Mouse (Mus musculus): ENCODE results near the gene Lipc. TPM values are rescaled to one million over a fixed set of nuclear protein-coding genes. Genes with fewer than 3 reads are reported as not detected.

Lipc gene
- polyA plus RNA-seq, 2 experiments = 0.38 TPM; not detected in 1

DNA sequence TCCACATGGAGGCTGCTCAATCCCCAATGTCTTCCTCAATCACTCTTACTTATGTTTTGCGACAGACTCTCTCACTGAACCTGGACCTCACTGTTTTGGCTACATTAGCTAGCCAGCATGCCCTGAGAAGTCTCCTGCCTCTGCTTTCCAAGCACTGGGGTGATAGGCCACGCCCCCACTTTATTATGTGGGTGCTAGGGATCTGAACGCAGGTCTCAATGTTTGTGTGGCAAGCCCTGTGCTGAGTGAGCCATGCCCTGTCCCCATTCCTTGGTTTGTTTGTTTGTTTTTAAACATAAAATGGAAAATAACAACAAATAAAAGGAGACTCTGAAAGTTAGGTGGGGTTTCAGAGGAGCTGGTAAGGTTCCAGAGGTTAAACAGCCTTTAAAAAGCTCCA lies 7.4 kb upstream of the Lipc start:
- H3K27me3 ChIP-seq (ENCODE audit: control insufficient read depth, insufficient read depth, low read length) = no peaks in the 10 kb centered on the region
- no peak overlapping the region for H3K4me3 ChIP-seq (replicated peaks; ENCODE audit: low read length)
- DNase-seq (ENCODE audit: low spot score) = no peak
- H3K36me3 ChIP-seq (ENCODE audit: control insufficient read depth, insufficient read depth, low read length) = no peaks in the 10 kb centered on the region
- no peak overlapping the region for H3K4me2 ChIP-seq (replicated peaks; ENCODE audit: low read depth, low read length, severe bottlenecking)
- no peak overlapping the region for H3K9ac ChIP-seq (ENCODE audit: low read depth, low read length, severe bottlenecking)
- WGBS = 89% methylated on average over 3 of the region's 3 CpGs
- H3K9me3 ChIP-seq (ENCODE audit: control insufficient read depth, low read length) = no peaks in the 10 kb centered on the region
- TF ChIP-seq POLR2A (IDR thresholded peaks at IDR 0.05; ENCODE audit: borderline replicate concordance, extremely low read depth, insufficient read depth, insufficient read length) = no peak
- no peak for ATAC-seq (ENCODE audit: low FRiP score, low read depth)
- H3K27ac ChIP-seq (replicated peaks; ENCODE audit: low read depth, low read length) = no peak overlapping the region
- no peaks in the 10 kb centered on the region for H3K4me1 ChIP-seq (ENCODE audit: control insufficient read depth, insufficient read depth, low read length)

DNA sequence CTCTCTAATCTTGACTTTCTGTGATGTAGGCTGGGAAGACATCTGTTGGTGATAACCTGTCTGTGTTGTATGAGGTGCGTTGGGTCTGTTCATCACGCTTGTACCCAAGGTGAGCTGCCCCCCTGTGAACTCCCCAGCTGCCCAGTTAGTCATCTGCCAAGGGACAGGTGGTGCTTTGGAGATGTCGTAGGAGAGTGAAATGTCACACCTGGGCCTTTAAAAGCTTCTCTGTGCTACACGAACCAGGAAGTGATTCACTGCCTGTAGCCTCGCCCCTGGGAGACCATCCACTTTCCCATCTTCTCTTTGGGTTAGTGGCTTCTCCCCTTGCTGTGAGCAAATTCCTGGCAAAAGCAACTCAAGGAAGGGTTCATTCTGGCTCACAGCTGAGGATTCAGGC lies 6.4 kb upstream of the Lipc start:
- no peaks in the 10 kb centered on the region for H3K9me3 ChIP-seq (ENCODE audit: control insufficient read depth, low read length)
- no peak overlapping the region for H3K9ac ChIP-seq (ENCODE audit: low read depth, low read length, severe bottlenecking)
- no peaks in the 10 kb centered on the region for H3K4me1 ChIP-seq (ENCODE audit: control insufficient read depth, insufficient read depth, low read length)
- DNase-seq (ENCODE audit: low spot score) (no peak), ATAC-seq (ENCODE audit: low FRiP score, low read depth) (no peak)
- no peaks in the 10 kb centered on the region for H3K36me3 ChIP-seq (ENCODE audit: control insufficient read depth, insufficient read depth, low read length)
- no peak for TF ChIP-seq POLR2A (IDR thresholded peaks at IDR 0.05; ENCODE audit: borderline replicate concordance, extremely low read depth, insufficient read depth, insufficient read length)
- H3K27me3 ChIP-seq (ENCODE audit: control insufficient read depth, insufficient read depth, low read length) = no peaks in the 10 kb centered on the region
- 64% methylated on average over 5 of the region's 5 CpGs for WGBS
- no peak overlapping the region for H3K27ac ChIP-seq (replicated peaks; ENCODE audit: low read depth, low read length)
- no peak overlapping the region for H3K4me2 ChIP-seq (replicated peaks; ENCODE audit: low read depth, low read length, severe bottlenecking)
- no peak overlapping the region for H3K4me3 ChIP-seq (replicated peaks; ENCODE audit: low read length)

GRCm38 (mm10) chr9:70957717-70958116 lies 5.7 kb upstream of the Lipc start:
- no peak overlapping the region for H3K4me3 ChIP-seq (replicated peaks; ENCODE audit: low read length)
- 66% methylated on average over 3 of the region's 3 CpGs for WGBS
- no peak for DNase-seq (ENCODE audit: low spot score)

GRCm38 (mm10) chr9:70954226-70954625 lies 2.2 kb upstream of the Lipc start:
- Histone ChIP-seq H3K9me3 (ENCODE audit: control insufficient read depth, low read length) (no peaks in the 10 kb centered on the region), H3K4me2 (replicated peaks; ENCODE audit: low read depth, low read length, severe bottlenecking) (no peak overlapping the region), H3K27ac (replicated peaks; ENCODE audit: low read depth, low read length) (no peak overlapping the region), H3K27me3 (ENCODE audit: control insufficient read depth, insufficient read depth, low read length) (no peaks in the 10 kb centered on the region), H3K4me1 (ENCODE audit: control insufficient read depth, insufficient read depth, low read length) (no peaks in the 10 kb centered on the region), H3K9ac (ENCODE audit: low read depth, low read length, severe bottlenecking) (no peak overlapping the region), H3K4me3 (replicated peaks; ENCODE audit: low read length) (no peak overlapping the region), H3K36me3 (ENCODE audit: control insufficient read depth, insufficient read depth, low read length) (no peaks in the 10 kb centered on the region)
- WGBS = 90% methylated on average over 3 of the region's 3 CpGs
- DNase-seq (ENCODE audit: low spot score) (no peak), ATAC-seq (ENCODE audit: low FRiP score, low read depth) (no peak)
- TF ChIP-seq POLR2A (IDR thresholded peaks at IDR 0.05; ENCODE audit: borderline replicate concordance, extremely low read depth, insufficient read depth, insufficient read length) = no peak

More at GRCm38 (mm10) chr9:70957717-70958116, 5.7 kb upstream of the Lipc start:
- no peaks in the 10 kb centered on the region for H3K9me3 ChIP-seq (ENCODE audit: control insufficient read depth, low read length)
- TF ChIP-seq POLR2A (IDR thresholded peaks at IDR 0.05; ENCODE audit: borderline replicate concordance, extremely low read depth, insufficient read depth, insufficient read length) = no peak
- no peak for ATAC-seq (ENCODE audit: low FRiP score, low read depth)
- H3K27me3 ChIP-seq (ENCODE audit: control insufficient read depth, insufficient read depth, low read length) = no peaks in the 10 kb centered on the region
- H3K4me2 ChIP-seq (replicated peaks; ENCODE audit: low read depth, low read length, severe bottlenecking) = no peak overlapping the region
- H3K27ac ChIP-seq (replicated peaks; ENCODE audit: low read depth, low read length) = no peak overlapping the region
- no peak overlapping the region for H3K9ac ChIP-seq (ENCODE audit: low read depth, low read length, severe bottlenecking)
- H3K4me1 ChIP-seq (ENCODE audit: control insufficient read depth, insufficient read depth, low read length) = no peaks in the 10 kb centered on the region
- no peaks in the 10 kb centered on the region for H3K36me3 ChIP-seq (ENCODE audit: control insufficient read depth, insufficient read depth, low read length)

- no peak overlapping the region for H3K27ac ChIP-seq (replicated peaks; ENCODE audit: low read depth, low read length)
- no peaks in the 10 kb centered on the region for H3K27me3 ChIP-seq (ENCODE audit: control insufficient read depth, insufficient read depth, low read length)
- DNase-seq (ENCODE audit: low spot score) = no peak
- H3K4me1 ChIP-seq (ENCODE audit: control insufficient read depth, insufficient read depth, low read length) = no peaks in the 10 kb centered on the region
- H3K36me3 ChIP-seq (ENCODE audit: control insufficient read depth, insufficient read depth, low read length) = no peaks in the 10 kb centered on the region
- H3K4me2 ChIP-seq (replicated peaks; ENCODE audit: low read depth, low read length, severe bottlenecking) = no peak overlapping the region
- no peak overlapping the region for H3K4me3 ChIP-seq (replicated peaks; ENCODE audit: low read length)
- no peaks in the 10 kb centered on the region for H3K9me3 ChIP-seq (ENCODE audit: control insufficient read depth, low read length)
- H3K9ac ChIP-seq (ENCODE audit: low read depth, low read length, severe bottlenecking) = no peak overlapping the region
- no peak for ATAC-seq (ENCODE audit: low FRiP score, low read depth)
- WGBS = 79% methylated on average over 8 of the region's 8 CpGs
- no peak for TF ChIP-seq POLR2A (IDR thresholded peaks at IDR 0.05; ENCODE audit: borderline replicate concordance, extremely low read depth, insufficient read depth, insufficient read length)
These were observed 2.7 kb downstream of the Lipc start for GRCm38 (mm10) chr9:70949336-70949735.

GRCm38 (mm10) chr9:70947312-70947711 lies 4.7 kb downstream of the Lipc start:
- 75% methylated on average over 5 of the region's 5 CpGs for WGBS
- no peak for ATAC-seq (ENCODE audit: low FRiP score, low read depth)

More at GRCm38 (mm10) chr9:70947312-70947711, 4.7 kb downstream of the Lipc start:
- no peaks in the 10 kb centered on the region for H3K27me3 ChIP-seq (ENCODE audit: control insufficient read depth, insufficient read depth, low read length)
- H3K4me1 ChIP-seq (ENCODE audit: control insufficient read depth, insufficient read depth, low read length) = no peaks in the 10 kb centered on the region
- no peak overlapping the region for H3K4me2 ChIP-seq (replicated peaks; ENCODE audit: low read depth, low read length, severe bottlenecking)
- no peak overlapping the region for H3K4me3 ChIP-seq (replicated peaks; ENCODE audit: low read length)
- no peak for TF ChIP-seq POLR2A (IDR thresholded peaks at IDR 0.05; ENCODE audit: borderline replicate concordance, extremely low read depth, insufficient read depth, insufficient read length)
- no peak overlapping the region for H3K9ac ChIP-seq (ENCODE audit: low read depth, low read length, severe bottlenecking)
- H3K27ac ChIP-seq (replicated peaks; ENCODE audit: low read depth, low read length) = no peak overlapping the region
- H3K9me3 ChIP-seq (ENCODE audit: control insufficient read depth, low read length) = no peaks in the 10 kb centered on the region
- H3K36me3 ChIP-seq (ENCODE audit: control insufficient read depth, insufficient read depth, low read length) = no peaks in the 10 kb centered on the region
- no peak for DNase-seq (ENCODE audit: low spot score)

Data from limb, embryonic 14.5 days (tissue).